Mouse (Mus musculus) cortical plate, adult 2 months (tissue): ENCODE data around the gene Tbx19.

Experiments used
- CTCF ChIP-seq: fragments of 200-500 bp; IDR thresholded peaks from 2 replicates; pipeline ENCODE4 v1.5.1; 2011; ENCODE audit warnings: mild to moderate bottlenecking, control low read depth, low read length; ENCODE audit not compliant: insufficient read depth; ENCODE audit errors: extremely low read depth
- POLR2A ChIP-seq: fragments of 200-500 bp; IDR thresholded peaks from 2 replicates; pipeline ENCODE4 v1.6.1; 2011; ENCODE audit warnings: mild to moderate bottlenecking, low read length, control low read depth; ENCODE audit not compliant: insufficient read depth; ENCODE audit errors: extremely low read depth

GRCm38 (mm10) chr1:165154162-165154561, 6.4 kb downstream of the Tbx19 start:
- no peak for TF ChIP-seq POLR2A
- TF ChIP-seq CTCF: no peak
